Comparison of ENCODE assay signal across 15 mouse cellular contexts in the genomic region with DNA sequence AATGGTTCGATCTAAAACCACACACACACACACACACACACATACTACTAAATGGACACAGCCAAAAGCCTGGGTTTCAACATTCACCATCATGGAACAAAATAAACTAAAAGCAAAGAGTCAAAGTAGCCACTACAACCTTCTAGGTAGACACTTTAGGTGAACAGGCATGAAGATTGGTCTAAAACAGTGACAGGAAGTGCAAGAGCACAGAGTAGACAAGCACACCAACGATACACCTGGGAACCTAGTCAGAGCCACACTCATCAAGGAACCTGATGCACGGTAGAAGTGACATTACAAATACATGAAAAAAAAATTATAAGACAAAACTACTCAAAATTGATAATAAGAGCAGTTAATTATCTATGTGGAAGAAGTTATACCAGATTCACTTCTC.
"Had no signal": no experiment of that assay in that cellular context is flagged by ENCODE, and none has a peak within 500 bp of the region (broad histone marks: within the 10 kb centered on the region; RNA-seq: fewer than 3 reads in every experiment).

No protein-coding gene starts in this region.

- H3K9me3 ChIP-seq: limb, embryonic 10.5 days; midbrain, embryonic 15.5 days; neural tube, embryonic 13.5 days; stomach, embryonic 15.5 days had no signal

- H3K36me3 ChIP-seq: midbrain, embryonic 15.5 days; stomach, embryonic 15.5 days had no signal

- DNase-seq: kidney, postnatal 4 days; lung, adult 18-20 months; lung, postnatal 36 days; retina, postnatal 1 day; right cerebral cortex, postnatal 4 days; spleen, adult 18-20 months; thymus, adult 2 months; thymus, postnatal 25 days had no signal

- ATAC-seq: intestine, postnatal 0 days; midbrain, embryonic 15.5 days had no signal

- H3K4me2 ChIP-seq: midbrain, embryonic 15.5 days; neural tube, embryonic 13.5 days; stomach, embryonic 15.5 days had no signal

- H3K27me3 ChIP-seq: midbrain, embryonic 15.5 days; stomach, embryonic 15.5 days had no signal

- H3K9ac ChIP-seq: midbrain, embryonic 15.5 days; neural tube, embryonic 13.5 days; stomach, embryonic 15.5 days had no signal

- H3K4me3 ChIP-seq: layer of hippocampus, adult 2 months; limb, embryonic 10.5 days; midbrain, embryonic 15.5 days; neural tube, embryonic 13.5 days; stomach, embryonic 15.5 days had no signal

- H3K27ac ChIP-seq: kidney, postnatal 0 days; layer of hippocampus, adult 2 months; limb, embryonic 10.5 days; midbrain, embryonic 15.5 days; neural tube, embryonic 13.5 days; stomach, embryonic 15.5 days had no signal
